Mouse (Mus musculus) forebrain, embryonic 14.5 days (tissue): Measurements from ENCODE around the gene Polr2j. TPM values are rescaled to one million over a fixed set of nuclear protein-coding genes. Genes with fewer than 3 reads are reported as not detected.
"Not testable (repeated sequence)": the region's sequence is repeated elsewhere in the genome, so short reads cannot be mapped to it uniquely, and the experiment has no call there.

Experiments used
- ATAC-seq: fragments of 200-750 bp; cut with Nextera tagmentation; 2 replicates; pipeline ENCODE4 v1.8.0; 2017; ENCODE audit warnings: mild to moderate bottlenecking, moderate library complexity
- DNase-seq: peaks from one replicate; pipeline ENCODE4 v3.0.0-alpha.2; 2015; ENCODE audit warnings: low spot score
- H3K27ac ChIP-seq: fragments of 300-500 bp; sonication (generic); 2 replicates; pipeline ENCODE4 v1.5.1; 2014; ENCODE audit warnings: low read depth, mild to moderate bottlenecking, control low read depth, low read length, moderate library complexity
- H3K27me3 ChIP-seq: fragments of 300-500 bp; sonication (generic); replicated peaks from 2 replicates; pipeline ENCODE4 v1.6.1; 2014; ENCODE audit warnings: low read length, control low read depth, mixed read lengths; ENCODE audit not compliant: control insufficient read depth, insufficient read depth
- H3K36me3 ChIP-seq: fragments of 300-500 bp; sonication (generic); 2 replicates; pipeline ENCODE4 v1.6.1; 2014; ENCODE audit warnings: low read length, control low read depth; ENCODE audit not compliant: control insufficient read depth, insufficient read depth
- H3K4me1 ChIP-seq: fragments of 300-500 bp; sonication (generic); 2 replicates; pipeline ENCODE4 v1.6.1; 2014; ENCODE audit warnings: antibody characterized with exemption, low read length, control low read depth; ENCODE audit not compliant: control insufficient read depth, insufficient read depth
- H3K4me2 ChIP-seq: fragments of 300-500 bp; sonication (generic); 2 replicates; pipeline ENCODE4 v1.6.1; 2014; ENCODE audit warnings: mild to moderate bottlenecking, control low read depth, low read length
- H3K4me3 ChIP-seq: fragments of 300-500 bp; sonication (generic); 2 replicates; pipeline ENCODE4 v1.5.1; 2014; ENCODE audit warnings: low read depth, low read length, control low read depth
- H3K9ac ChIP-seq: fragments of 300-500 bp; sonication (generic); 2 replicates; pipeline ENCODE4 v1.6.1; 2014; ENCODE audit warnings: mild to moderate bottlenecking, low read length, control low read depth, moderate library complexity
- H3K9me3 ChIP-seq: fragments of 300-500 bp; sonication (generic); replicated peaks from 2 replicates; pipeline ENCODE4 v1.6.1; 2016; ENCODE audit warnings: low read length, control low read depth, mixed read lengths; ENCODE audit not compliant: control insufficient read depth
- WGBS: fragments of 180-500 bp; shearing (Covaris S2); extraction: QIAGEN DNeasy Blood & Tissue Kit; methylation state at CpG from one replicate; pipeline ENCODE4 v1.1.7; 2014; 5-methylcytosine and 5-hydroxymethylcytosine counted together
- polyA plus RNA-seq: library from polyadenylated mRNA; unstranded; fragments of >200 nt; fragmentation: Nextera tagmentation; extraction: Ambion mirVana; gene quantifications from 2 replicates; pipeline ENCODE4 v1.2.1, GENCODE M21; 2014

Polr2j gene
- polyA plus RNA-seq, 1 experiment from 2014 or later: 310 TPM

GRCm38 (mm10) chr5:136098536-136098935 is 17.9 kb upstream of the Polr2j start:
- DNase-seq (no peak), ATAC-seq (no peak)
- Histone ChIP-seq H3K36me3 (no peaks in the 10 kb centered on the region), H3K4me1 (no peaks in the 10 kb centered on the region), H3K9ac (no peak overlapping the region), H3K27ac (no peak overlapping the region), H3K27me3 (no peaks in the 10 kb centered on the region), H3K4me3 (no peak overlapping the region), H3K9me3 (no peaks in the 10 kb centered on the region), H3K4me2 (no peak overlapping the region)
- 84% methylated on average over 10 of the region's 10 CpGs for WGBS

- DNase-seq (peak; percentile 90), ATAC-seq (peak; percentile 91)
- Histone ChIP-seq H3K4me1 (no peaks in the 10 kb centered on the region), H3K27me3 (no peaks in the 10 kb centered on the region), H3K27ac (0 out of 2 replicates have a peak overlapping the region, but pooled peaks have one; percentile 18), H3K4me2 (peak overlapping the region; percentile 73), H3K9me3 (no peaks in the 10 kb centered on the region), H3K9ac (peak overlapping the region; percentile 60), H3K36me3 (no peaks in the 10 kb centered on the region), H3K4me3 (peak overlapping the region; percentile 34)
- WGBS: 7% methylated on average over 41 of the region's 41 CpGs
These were observed 14.2 kb upstream of the Polr2j start for GRCm38 (mm10) chr5:136102099-136102820.

- H3K9me3 ChIP-seq: no peaks in the 10 kb centered on the region
- no peak overlapping the region for H3K27ac ChIP-seq
- no peaks in the 10 kb centered on the region for H3K27me3 ChIP-seq
- WGBS: 93% methylated on average over 5 of the region's 5 CpGs
- DNase-seq: peak; percentile 17
- no peak overlapping the region for H3K4me2 ChIP-seq
- no peak overlapping the region for H3K4me3 ChIP-seq
- ATAC-seq: no peak
- H3K4me1 ChIP-seq: no peaks in the 10 kb centered on the region
- no peak overlapping the region for H3K9ac ChIP-seq
- no peaks in the 10 kb centered on the region for H3K36me3 ChIP-seq
These were observed 11.9 kb upstream of the Polr2j start for GRCm38 (mm10) chr5:136104511-136104910.

DNA sequence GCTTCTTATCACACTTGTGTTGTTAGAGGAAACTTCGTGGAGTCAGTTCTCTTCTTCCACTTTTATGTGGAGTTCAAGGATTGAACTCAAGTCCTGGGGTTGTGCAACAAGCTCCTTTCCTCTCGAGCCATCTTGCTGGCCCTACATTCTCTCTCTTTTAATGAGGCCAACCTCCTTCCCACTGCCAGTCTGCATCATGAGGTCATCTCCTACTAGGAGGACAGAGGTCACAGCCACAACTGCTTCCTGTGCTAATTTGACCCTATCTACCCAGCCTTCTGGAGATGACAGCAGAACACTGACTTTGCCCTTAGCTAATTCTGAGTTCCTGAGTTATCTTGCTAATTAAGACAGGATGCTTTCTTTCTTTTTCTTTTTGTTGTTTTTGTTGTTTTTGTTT is 7.9 kb upstream of the Polr2j start:
- Histone ChIP-seq H3K4me2 (no peak overlapping the region), H3K9me3 (no peaks in the 10 kb centered on the region), H3K4me1 (no peaks in the 10 kb centered on the region), H3K36me3 (no peaks in the 10 kb centered on the region), H3K4me3 (no peak overlapping the region), H3K27ac (no peak overlapping the region), H3K9ac (no peak overlapping the region), H3K27me3 (no peaks in the 10 kb centered on the region)
- ATAC-seq: no peak
- no peak for DNase-seq
- WGBS: 65% methylated on average over 2 of the region's 2 CpGs

GRCm38 (mm10) chr5:136109042-136109441 is 7.4 kb upstream of the Polr2j start:
- Histone ChIP-seq H3K27ac (no peak overlapping the region), H3K9ac (no peak overlapping the region), H3K36me3 (no peaks in the 10 kb centered on the region), H3K4me2 (no peak overlapping the region), H3K4me1 (no peaks in the 10 kb centered on the region), H3K9me3 (no peaks in the 10 kb centered on the region), H3K27me3 (no peaks in the 10 kb centered on the region), H3K4me3 (no peak overlapping the region)
- ATAC-seq (no peak), DNase-seq (no peak)
- 88% methylated on average over 3 of the region's 3 CpGs for WGBS

DNA sequence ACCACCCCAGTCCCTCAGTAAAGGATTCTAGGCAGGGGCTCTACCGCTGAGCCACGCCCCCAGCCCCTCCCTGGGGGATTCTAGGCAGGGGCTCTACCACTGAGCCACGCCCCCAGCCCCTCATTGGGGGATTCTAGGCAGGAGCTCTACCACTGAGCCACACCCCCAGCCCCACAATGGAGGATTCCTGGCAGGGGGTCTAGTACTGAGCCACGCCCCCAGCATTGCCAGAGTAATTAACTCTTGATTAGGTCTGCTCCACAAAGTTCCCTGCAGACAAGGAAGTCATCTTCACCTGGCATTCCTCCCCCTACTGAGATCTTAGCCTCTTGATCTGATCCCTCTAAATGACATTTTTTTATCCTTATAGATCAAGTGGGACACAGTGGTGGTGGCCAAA is 2.9 kb upstream of the Polr2j start:
- not testable (repeated sequence) for ATAC-seq, H3K27ac ChIP-seq, H3K9me3 ChIP-seq, H3K4me2 ChIP-seq, H3K4me3 ChIP-seq, H3K9ac ChIP-seq, DNase-seq, H3K27me3 ChIP-seq, H3K36me3 ChIP-seq
- 47% methylated on average over 4 of the region's 4 CpGs for WGBS
- H3K4me1 ChIP-seq: peaks cover 12% of the 10 kb centered on the region

DNA sequence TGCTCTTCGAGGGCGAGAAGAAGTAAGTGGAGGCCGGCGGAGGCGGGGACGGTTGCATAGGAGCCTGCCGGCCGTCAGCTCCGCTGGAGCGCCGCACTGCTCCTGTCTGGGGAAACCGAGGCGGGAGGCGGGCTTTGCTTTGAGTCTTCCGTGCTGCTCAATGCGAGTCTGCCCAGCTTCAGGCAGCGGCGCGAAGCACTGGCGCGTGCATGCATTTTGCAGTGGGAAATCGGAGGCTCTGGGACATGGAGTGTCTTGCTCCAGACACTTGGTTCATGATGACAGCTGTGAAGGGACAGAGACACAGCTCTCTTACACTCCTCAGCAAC is 317 bp downstream of the Polr2j start:
- Histone ChIP-seq H3K27me3 (no peaks in the 10 kb centered on the region), H3K9me3 (no peaks in the 10 kb centered on the region), H3K36me3 (peaks cover 22% of the 10 kb centered on the region), H3K4me1 (peaks cover 12% of the 10 kb centered on the region), H3K4me3 (peak overlapping the region; percentile 80), H3K27ac (0 out of 2 replicates have a peak overlapping the region, but pooled peaks have one; percentile 44), H3K9ac (peak overlapping the region; percentile 77), H3K4me2 (peak overlapping the region; percentile 86)
- WGBS: under 1% methylated on average over 22 of the region's 22 CpGs
- DNase-seq (no peak), ATAC-seq (peak; percentile 60)

- H3K9ac ChIP-seq: no peak overlapping the region
- DNase-seq (no peak), ATAC-seq (no peak)
- H3K36me3 ChIP-seq: peaks cover 73% of the 10 kb centered on the region
- no peaks in the 10 kb centered on the region for H3K9me3 ChIP-seq
- no peak overlapping the region for H3K4me3 ChIP-seq
- no peak overlapping the region for H3K27ac ChIP-seq
- 91% methylated on average over 10 of the region's 10 CpGs for WGBS
- no peaks in the 10 kb centered on the region for H3K27me3 ChIP-seq
- peaks cover 6% of the 10 kb centered on the region for H3K4me1 ChIP-seq
- no peak overlapping the region for H3K4me2 ChIP-seq
These were observed 5.7 kb downstream of the Polr2j start for GRCm38 (mm10) chr5:136122165-136122564.

GRCm38 (mm10) chr5:136135571-136136291 is 19.3 kb downstream of the Polr2j start, which contains the start of the genes Lrwd1 and Alkbh4:
Gene Lrwd1 (minus strand): TSS chr5:136136074.
Gene Alkbh4 (plus strand): TSS chr5:136136146.
- H3K4me1 ChIP-seq: peaks cover 8% of the 10 kb centered on the region
- ATAC-seq: peak; percentile 97
- H3K36me3 ChIP-seq: peaks cover 43% of the 10 kb centered on the region
- no peak within 1 kb of the TSS; the same call in 1 of the 2 replicates for H3K27ac ChIP-seq
- no peaks in the 10 kb centered on the region for H3K27me3 ChIP-seq
- H3K9me3 ChIP-seq: no peaks in the 10 kb centered on the region
- H3K9ac ChIP-seq: peak within 1 kb of the TSS; percentile 72
- H3K4me2 ChIP-seq: peak within 1 kb of the TSS; percentile 77
- peak; percentile 98 for DNase-seq
- peak within 1 kb of the TSS; percentile 80 for H3K4me3 ChIP-seq
- under 1% methylated on average over 60 of the region's 60 CpGs for WGBS
